Mouse (Mus musculus): Measurements from ENCODE around the gene Taf9.

The Taf9 gene

GRCm38 (mm10) chr13:100669291-100670022 lies 18.1 kb downstream of the Taf9 start, which contains the start of gene Ccdc125:
Gene Ccdc125, plus strand, starts transcription at chr13:100669717.
- no peak for ATAC-seq (ENCODE audit: low TSS enrichment)

GRCm38 (mm10) chr13:100670181-100670741 lies 18.9 kb downstream of the Taf9 start:
- no peak for ATAC-seq (ENCODE audit: low TSS enrichment)

GRCm38 (mm10) chr13:100675936-100676635 lies 24.7 kb downstream of the Taf9 start:
- no peak for ATAC-seq (ENCODE audit: low TSS enrichment)

- no peak for ATAC-seq (ENCODE audit: low TSS enrichment)
Measured at GRCm38 (mm10) chr13:100681615-100682014, 30.2 kb downstream of the Taf9 start.

GRCm38 (mm10) chr13:100682837-100683236 lies 31.5 kb downstream of the Taf9 start:
- no peak for ATAC-seq (ENCODE audit: low TSS enrichment)

GRCm38 (mm10) chr13:100684355-100684754 lies 33.0 kb downstream of the Taf9 start:
- no peak for ATAC-seq (ENCODE audit: low TSS enrichment)

- no peak for ATAC-seq (ENCODE audit: low TSS enrichment)
Measured at GRCm38 (mm10) chr13:100687513-100687912, 36.1 kb downstream of the Taf9 start.

- ATAC-seq (ENCODE audit: low TSS enrichment) = no peak
Measured at GRCm38 (mm10) chr13:100697541-100697940, 46.2 kb downstream of the Taf9 start.

GRCm38 (mm10) chr13:100698866-100699265 lies 47.5 kb downstream of the Taf9 start:
- no peak for ATAC-seq (ENCODE audit: low TSS enrichment)

- ATAC-seq (ENCODE audit: low TSS enrichment) = no peak
Measured at GRCm38 (mm10) chr13:100703468-100703867, 52.1 kb downstream of the Taf9 start.

Measured in frontal cortex, adult (tissue).